Mouse (Mus musculus) lung, embryonic 14.5 days (tissue): ENCODE measurements around the gene Ecel1. TPM values are rescaled to one million over a fixed set of nuclear protein-coding genes. Genes with fewer than 3 reads are reported as not detected.

Source experiments
- ATAC-seq: fragments of 200-750 bp; cut with Nextera tagmentation; 2 replicates; pipeline ENCODE4 v1.8.0; 2017; ENCODE audit warnings: mild to moderate bottlenecking, moderate TSS enrichment, moderate library complexity; ENCODE audit not compliant: insufficient read depth
- DNase-seq: peaks from one replicate; pipeline ENCODE4 v3.0.0-alpha.2; 2015
- H3K27ac ChIP-seq: fragments of 300-500 bp; sonication (generic); 2 replicates; pipeline ENCODE4 v1.5.1; 2014; ENCODE audit warnings: low read depth, mild to moderate bottlenecking, moderate library complexity
- H3K27me3 ChIP-seq: fragments of 300-500 bp; sonication (generic); 2 replicates; pipeline ENCODE4 v1.6.1; 2014; ENCODE audit warnings: low read length, control low read depth; ENCODE audit not compliant: insufficient read depth
- H3K36me3 ChIP-seq: fragments of 300-500 bp; sonication (generic); 2 replicates; pipeline ENCODE4 v1.6.1; 2014; ENCODE audit warnings: control low read depth; ENCODE audit not compliant: insufficient read depth
- H3K4me1 ChIP-seq: fragments of 300-500 bp; sonication (generic); 2 replicates; pipeline ENCODE4 v1.6.1; 2014; ENCODE audit warnings: antibody characterized with exemption, control low read depth; ENCODE audit not compliant: insufficient read depth
- H3K4me2 ChIP-seq: fragments of 300-500 bp; sonication (generic); 2 replicates; pipeline ENCODE4 v1.6.1; 2014; ENCODE audit warnings: mild to moderate bottlenecking
- H3K4me3 ChIP-seq: fragments of 300-500 bp; sonication (generic); 2 replicates; pipeline ENCODE4 v1.5.1; 2014; ENCODE audit warnings: low read depth, low read length
- H3K9ac ChIP-seq: fragments of 300-500 bp; sonication (generic); 2 replicates; pipeline ENCODE4 v1.6.1; 2014
- H3K9me3 ChIP-seq: fragments of 300-500 bp; sonication (generic); 2 replicates; pipeline ENCODE4 v1.6.1; 2016; ENCODE audit warnings: low read depth, low read length, control low read depth
- CTCF ChIP-seq: IDR thresholded peaks from 2 replicates; pipeline ENCODE4 v1.5.1; 2016; ENCODE audit warnings: antibody characterized with exemption, low read depth
- WGBS: fragments of 180-500 bp; shearing (Covaris S2); extraction: QIAGEN DNeasy Blood & Tissue Kit; methylation state at CpG from one replicate; pipeline ENCODE4 v1.1.7; 2014; 5-methylcytosine and 5-hydroxymethylcytosine counted together
- polyA plus RNA-seq: library from polyadenylated mRNA; unstranded; fragments of >200 nt; fragmentation: Nextera tagmentation; extraction: Ambion mirVana; gene quantifications from 2 replicates; pipeline ENCODE4 v1.2.1, GENCODE M21; 2014

Gene Ecel1
- polyA plus RNA-seq, 1 experiment from 2014 or later: 0.61 TPM

GRCm38 (mm10) chr1:87153776-87154500, 2.4 kb downstream of the Ecel1 start:
- no peak for TF ChIP-seq CTCF
- ATAC-seq (peak; percentile 21; the same call in 1 of the 2 replicates), DNase-seq (peak; percentile 17)
- Histone ChIP-seq H3K4me2 (peak overlapping the region; percentile 56), H3K27ac (no peak overlapping the region), H3K9ac (no peak overlapping the region), H3K4me1 (no peaks in the 10 kb centered on the region), H3K4me3 (peak overlapping the region; percentile 32), H3K36me3 (no peaks in the 10 kb centered on the region), H3K27me3 (peaks cover 93% of the 10 kb centered on the region), H3K9me3 (no peaks in the 10 kb centered on the region)
- 1% methylated on average over 71 of the region's 72 CpGs for WGBS

- Histone ChIP-seq H3K4me2 (no peak overlapping the region), H3K36me3 (no peaks in the 10 kb centered on the region), H3K27ac (no peak overlapping the region), H3K4me3 (no peak overlapping the region), H3K4me1 (no peaks in the 10 kb centered on the region), H3K27me3 (peaks cover 66% of the 10 kb centered on the region), H3K9me3 (no peaks in the 10 kb centered on the region), H3K9ac (no peak overlapping the region)
- no peak for DNase-seq
- WGBS: 67% methylated on average over 6 of the region's 6 CpGs
- no peak for TF ChIP-seq CTCF
- no peak for ATAC-seq
These were observed 5.0 kb downstream of the Ecel1 start for GRCm38 (mm10) chr1:87151286-87151685.

GRCm38 (mm10) chr1:87149422-87149821, 6.9 kb downstream of the Ecel1 start:
- no peak overlapping the region for H3K4me2 ChIP-seq
- no peak overlapping the region for H3K4me3 ChIP-seq
- no peaks in the 10 kb centered on the region for H3K9me3 ChIP-seq
- H3K27me3 ChIP-seq: peaks cover 47% of the 10 kb centered on the region
- WGBS: 28% methylated on average over 13 of the region's 13 CpGs
- H3K27ac ChIP-seq: no peak overlapping the region
- DNase-seq (no peak), ATAC-seq (0 out of 2 replicates have a peak, but pooled peaks have one; percentile 30)
- H3K9ac ChIP-seq: no peak overlapping the region
- H3K36me3 ChIP-seq: no peaks in the 10 kb centered on the region
- H3K4me1 ChIP-seq: no peaks in the 10 kb centered on the region
- no peak for TF ChIP-seq CTCF

GRCm38 (mm10) chr1:87143141-87143540, 13.2 kb downstream of the Ecel1 start:
- 75% methylated on average over 10 of the region's 10 CpGs for WGBS
- no peak for DNase-seq
- Histone ChIP-seq H3K4me2 (no peak overlapping the region), H3K27ac (no peak overlapping the region), H3K4me1 (no peaks in the 10 kb centered on the region), H3K9ac (no peak overlapping the region), H3K27me3 (no peaks in the 10 kb centered on the region), H3K4me3 (no peak overlapping the region), H3K9me3 (no peaks in the 10 kb centered on the region), H3K36me3 (no peaks in the 10 kb centered on the region)
- no peak for TF ChIP-seq CTCF
- no peak for ATAC-seq

- Histone ChIP-seq H3K4me2 (no peak overlapping the region), H3K36me3 (no peaks in the 10 kb centered on the region), H3K27ac (no peak overlapping the region), H3K9ac (no peak overlapping the region), H3K27me3 (no peaks in the 10 kb centered on the region), H3K9me3 (no peaks in the 10 kb centered on the region), H3K4me1 (no peaks in the 10 kb centered on the region), H3K4me3 (no peak overlapping the region)
- no peak for TF ChIP-seq CTCF
- WGBS: 58% methylated on average over 9 of the region's 9 CpGs
- DNase-seq (no peak), ATAC-seq (no peak)
These were observed 13.9 kb downstream of the Ecel1 start for GRCm38 (mm10) chr1:87142456-87142855.

GRCm38 (mm10) chr1:87141550-87141949, 14.8 kb downstream of the Ecel1 start:
- H3K27me3 ChIP-seq: no peaks in the 10 kb centered on the region
- H3K36me3 ChIP-seq: no peaks in the 10 kb centered on the region
- no peak for DNase-seq
- no peak for TF ChIP-seq CTCF
- no peak overlapping the region for H3K4me2 ChIP-seq
- no peaks in the 10 kb centered on the region for H3K4me1 ChIP-seq
- ATAC-seq: no peak
- H3K4me3 ChIP-seq: no peak overlapping the region
- no peak overlapping the region for H3K9ac ChIP-seq
- no peaks in the 10 kb centered on the region for H3K9me3 ChIP-seq
- 84% methylated on average over 4 of the region's 4 CpGs for WGBS
- H3K27ac ChIP-seq: no peak overlapping the region

- no peak overlapping the region for H3K4me3 ChIP-seq
- H3K9me3 ChIP-seq: no peaks in the 10 kb centered on the region
- DNase-seq (no peak), ATAC-seq (no peak)
- no peaks in the 10 kb centered on the region for H3K4me1 ChIP-seq
- H3K4me2 ChIP-seq: no peak overlapping the region
- no peak for TF ChIP-seq CTCF
- H3K27ac ChIP-seq: no peak overlapping the region
- 72% methylated on average over 4 of the region's 4 CpGs for WGBS
- H3K36me3 ChIP-seq: no peaks in the 10 kb centered on the region
- peaks cover 26% of the 10 kb centered on the region for H3K27me3 ChIP-seq
- H3K9ac ChIP-seq: no peak overlapping the region
These were observed 24.5 kb downstream of the Ecel1 start for GRCm38 (mm10) chr1:87131803-87132202.
